Mouse (Mus musculus) layer of hippocampus, adult 9-10 months (tissue): ENCODE data around the gene Npr1.

ENCODE experiments used
- DNase-seq: peaks from one replicate; pipeline ENCODE4 v3.0.0; 2022; ENCODE audit warnings: low spot score

Gene Npr1

GRCm38 (mm10) chr3:90475831-90476611 is 10.4 kb upstream of the Npr1 start, which contains the start of gene Ilf2:
Gene Ilf2, plus strand, starts transcription at chr3:90476126.
- DNase-seq = peak; percentile 92

GRCm38 (mm10) chr3:90475151-90475830 is 9.6 kb upstream of the Npr1 start:
- DNase-seq = no peak

DNA sequence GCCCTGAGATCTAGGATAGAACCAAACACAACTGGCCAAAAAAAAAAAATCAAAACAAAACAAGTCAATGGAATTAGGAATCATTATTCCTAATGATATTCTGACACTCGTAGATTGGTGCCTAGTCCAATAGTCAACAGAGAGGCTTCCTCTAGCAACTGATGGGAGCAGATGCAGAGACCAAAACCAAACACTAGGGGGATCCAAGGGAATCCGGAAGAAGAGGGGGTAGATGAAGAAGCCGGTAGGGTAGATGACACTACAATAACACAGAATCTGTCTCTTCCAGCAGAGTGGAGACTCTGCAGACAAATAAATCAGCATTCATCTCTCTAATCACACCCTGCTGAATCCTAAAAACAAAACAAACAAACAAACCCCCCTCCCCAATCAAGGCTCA is 6.5 kb upstream of the Npr1 start:
- no peak for DNase-seq

GRCm38 (mm10) chr3:90467618-90468300 is 2.1 kb upstream of the Npr1 start:
- no peak for DNase-seq

GRCm38 (mm10) chr3:90466311-90466766 is 673 bp upstream of the Npr1 start:
- DNase-seq = no peak

DNA sequence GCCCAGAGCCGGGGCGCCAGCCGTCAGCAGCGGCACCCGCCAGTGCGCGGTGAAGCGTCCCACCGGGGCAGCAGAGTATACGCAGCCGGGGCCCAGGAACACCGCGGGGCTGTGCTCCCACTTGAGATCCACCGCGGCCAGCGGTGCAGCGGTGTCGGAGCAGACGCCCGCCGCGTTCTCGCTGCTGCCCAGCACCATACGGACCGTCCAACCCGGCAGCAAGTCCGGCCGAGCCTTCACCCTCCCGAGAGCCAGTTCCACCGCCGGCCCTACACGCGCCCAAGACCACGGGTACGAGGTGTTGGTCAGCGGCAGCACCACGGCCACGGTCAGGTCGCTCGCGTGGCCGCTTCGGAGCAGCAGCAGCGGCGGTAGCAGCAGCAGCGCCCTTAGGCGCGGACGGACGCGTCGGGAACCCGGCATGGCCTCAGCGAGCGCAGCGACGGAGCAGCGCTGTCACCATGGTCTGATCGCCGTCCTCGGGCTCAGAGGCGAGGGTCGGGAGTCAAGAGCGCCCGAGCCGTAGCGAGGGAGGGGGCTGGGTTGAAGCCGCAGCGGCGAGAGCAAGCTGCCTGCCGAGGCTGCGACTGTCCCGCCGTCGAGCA is 483 bp downstream of the Npr1 start:
- no peak for DNase-seq

DNA sequence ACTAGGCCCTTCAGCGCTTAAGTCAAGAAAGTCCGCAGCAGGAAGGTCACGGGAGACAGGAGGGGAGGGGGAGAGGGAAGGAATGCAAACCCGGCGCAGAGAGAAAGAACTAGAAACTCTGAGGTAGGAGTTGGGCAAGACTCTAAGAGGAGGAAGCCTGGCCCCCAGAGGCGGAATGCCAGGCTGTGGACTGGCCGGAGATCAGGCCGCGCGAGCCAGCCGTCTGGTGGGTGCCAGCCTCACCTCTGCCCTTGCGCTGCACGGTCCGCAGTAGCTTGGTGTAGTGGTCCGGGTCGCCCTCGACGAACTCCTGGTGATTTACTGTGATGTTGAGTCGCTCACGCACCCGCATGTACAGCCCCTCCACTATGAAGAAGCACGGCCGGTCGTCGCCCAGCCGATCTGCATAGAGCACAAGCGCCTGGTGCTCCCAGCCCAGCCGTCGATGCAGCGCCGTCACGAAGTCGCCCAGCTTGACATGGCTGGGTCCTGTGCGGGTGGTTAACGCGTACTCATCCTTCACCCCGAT is 1.1 kb downstream of the Npr1 start:
- DNase-seq = no peak

DNA sequence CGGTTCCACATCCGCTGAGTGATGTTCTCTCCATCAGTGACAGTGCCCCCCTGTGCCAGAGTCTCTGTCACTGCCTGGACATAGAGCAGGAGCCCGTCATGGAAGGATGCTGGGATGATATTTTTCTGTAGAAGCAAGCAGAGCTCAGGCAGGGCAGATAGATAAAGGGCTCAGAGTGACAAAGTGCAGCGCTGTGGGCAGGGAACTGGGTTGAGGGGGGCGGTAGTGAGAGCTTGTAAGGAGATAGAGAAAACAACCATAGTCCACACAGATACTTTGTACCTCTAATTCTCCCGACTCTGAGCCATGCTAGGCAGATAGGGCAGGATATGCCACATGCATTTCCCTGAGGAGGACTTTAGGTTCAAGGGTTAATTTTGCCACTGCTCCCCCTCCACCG is 3.1 kb downstream of the Npr1 start:
- DNase-seq = no peak

- DNase-seq = no peak
These were observed 3.7 kb downstream of the Npr1 start for GRCm38 (mm10) chr3:90461935-90462334.

GRCm38 (mm10) chr3:90460315-90460714 is 5.4 kb downstream of the Npr1 start:
- DNase-seq = no peak

DNA sequence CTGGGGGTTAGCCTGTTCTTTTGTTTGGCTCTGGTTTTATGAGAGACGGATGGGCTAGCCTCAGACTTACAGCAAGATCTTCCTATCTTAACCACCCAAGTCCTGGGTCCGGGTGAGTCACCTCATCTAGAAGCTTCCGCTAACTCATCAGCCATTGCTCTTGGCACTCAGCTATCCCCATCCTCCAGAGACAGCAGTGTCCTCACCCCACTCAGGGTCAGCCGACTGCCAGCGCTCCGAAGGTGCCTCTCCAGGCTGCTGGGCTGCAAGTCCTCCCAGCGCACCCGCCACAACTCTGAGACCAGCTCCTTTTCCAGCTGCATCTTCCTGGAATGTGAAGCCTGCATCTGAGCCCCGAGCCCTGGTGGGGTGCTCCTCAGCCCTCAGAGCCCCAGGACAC is 5.9 kb downstream of the Npr1 start:
- no peak for DNase-seq

- DNase-seq = no peak
These were observed 10.7 kb downstream of the Npr1 start for GRCm38 (mm10) chr3:90454931-90455330.

GRCm38 (mm10) chr3:90451396-90452095 is 14.1 kb downstream of the Npr1 start:
- DNase-seq = no peak

DNA sequence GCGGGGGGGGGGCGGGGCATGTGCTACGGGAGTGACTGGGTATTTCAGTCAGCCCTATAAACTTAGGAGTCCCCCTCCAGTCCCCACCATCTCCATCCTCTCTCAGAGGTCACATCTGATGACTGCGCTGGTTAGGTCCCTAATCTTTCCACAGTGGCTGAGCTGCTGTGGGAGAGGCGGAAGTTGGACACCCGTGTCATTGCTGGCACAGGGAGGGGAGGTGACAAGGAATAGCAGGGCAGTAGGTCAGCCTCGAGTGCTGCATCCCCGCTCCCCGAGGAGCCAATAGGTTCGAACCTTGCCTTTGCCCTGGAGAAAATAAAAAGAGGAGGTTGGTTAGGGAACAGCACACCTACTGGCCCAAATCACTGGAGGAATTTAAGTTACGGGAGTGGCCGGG is 14.8 kb downstream of the Npr1 start:
- DNase-seq = no peak

- DNase-seq = no peak
These were observed 17.0 kb downstream of the Npr1 start for GRCm38 (mm10) chr3:90448626-90449025.

GRCm38 (mm10) chr3:90447123-90447494 is 18.6 kb downstream of the Npr1 start:
- no peak for DNase-seq

- DNase-seq = peak; percentile 40
These were observed 19.1 kb downstream of the Npr1 start for GRCm38 (mm10) chr3:90446389-90447122.

GRCm38 (mm10) chr3:90445417-90446200 is 20.1 kb downstream of the Npr1 start:
- no peak for DNase-seq

- DNase-seq = no peak
These were observed 21.7 kb downstream of the Npr1 start for GRCm38 (mm10) chr3:90443977-90444376.

DNA sequence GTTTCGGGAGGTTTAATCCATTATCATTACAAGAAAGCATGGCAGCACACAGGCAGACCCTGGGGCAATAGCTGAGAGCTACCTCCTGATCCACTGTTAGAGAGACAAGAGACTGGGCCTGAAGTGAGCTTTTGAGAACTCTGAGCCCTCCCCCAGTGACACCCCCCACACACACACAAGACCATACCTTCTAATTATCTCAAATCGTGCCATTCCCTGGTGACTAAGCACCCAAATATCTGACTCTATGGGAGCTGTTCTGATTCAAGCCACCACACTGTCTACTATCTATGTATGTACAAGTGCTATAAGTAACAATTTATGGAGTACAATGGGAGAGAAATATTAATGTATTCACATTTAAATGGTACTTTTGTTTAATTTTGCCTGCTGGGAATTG is 24.9 kb downstream of the Npr1 start:
- no peak for DNase-seq
